Mouse (Mus musculus) stomach, embryonic 16.5 days (tissue): ENCODE data around the gene Rsph6a. TPM values are rescaled to one million over a fixed set of nuclear protein-coding genes. Genes with fewer than 3 reads are reported as not detected.

ENCODE experiments used
- ATAC-seq: fragments of 200-750 bp; cut with Nextera tagmentation; 2 replicates; pipeline ENCODE4 v1.8.0; 2017; ENCODE audit warnings: moderate number of reproducible peaks, moderate TSS enrichment; ENCODE audit not compliant: insufficient read depth, low FRiP score
- H3K27ac ChIP-seq: fragments of 300-500 bp; sonication (generic); 2 replicates; pipeline ENCODE4 v1.5.1; 2014; ENCODE audit warnings: low read length
- H3K27me3 ChIP-seq: fragments of 300-500 bp; sonication (generic); 2 replicates; pipeline ENCODE4 v1.6.1; 2014; ENCODE audit warnings: low read length, control low read depth, mixed read lengths; ENCODE audit not compliant: control insufficient read depth, insufficient read depth
- H3K36me3 ChIP-seq: fragments of 300-500 bp; sonication (generic); 2 replicates; pipeline ENCODE4 v1.6.1; 2014; ENCODE audit warnings: low read length; ENCODE audit not compliant: control insufficient read depth, insufficient read depth
- H3K4me1 ChIP-seq: fragments of 300-500 bp; sonication (generic); 2 replicates; pipeline ENCODE4 v1.6.1; 2014; ENCODE audit warnings: low read length, control low read depth, mixed read lengths; ENCODE audit not compliant: control insufficient read depth, insufficient read depth
- H3K4me2 ChIP-seq: fragments of 300-500 bp; sonication (generic); 2 replicates; pipeline ENCODE4 v1.6.1; 2014; ENCODE audit warnings: low read depth, low read length, mixed read lengths
- H3K4me3 ChIP-seq: fragments of 300-500 bp; sonication (generic); replicated peaks from 2 replicates; pipeline ENCODE4 v1.5.1; 2014; ENCODE audit warnings: mild to moderate bottlenecking, low read length
- H3K9ac ChIP-seq: fragments of 300-500 bp; sonication (generic); 2 replicates; pipeline ENCODE4 v1.6.1; 2014; ENCODE audit warnings: low read length
- H3K9me3 ChIP-seq: fragments of 300-500 bp; sonication (generic); replicated peaks from 2 replicates; pipeline ENCODE4 v1.6.1; 2016; ENCODE audit warnings: low read length, control low read depth; ENCODE audit not compliant: control insufficient read depth
- WGBS: fragments of 180-500 bp; shearing (Covaris S2); extraction: QIAGEN DNeasy Blood & Tissue Kit; methylation state at CpG from one replicate; pipeline ENCODE4 v1.1.7; 2014; 5-methylcytosine and 5-hydroxymethylcytosine counted together
- polyA plus RNA-seq: library from polyadenylated mRNA; unstranded; fragments of >200 nt; fragmentation: Nextera tagmentation; extraction: Ambion mirVana; gene quantifications from 2 replicates; pipeline ENCODE4 v1.2.1, GENCODE M21; 2015

Gene Rsph6a
- polyA plus RNA-seq, 1 experiment from 2014 or later: not detected

GRCm38 (mm10) chr7:19096421-19096976 lies 42.0 kb downstream of the Rsph6a start:
- Histone ChIP-seq H3K36me3 (no peaks in the 10 kb centered on the region), H3K27me3 (no peaks in the 10 kb centered on the region), H3K9ac (peak overlapping the region; percentile 90), H3K4me1 (peaks cover 35% of the 10 kb centered on the region), H3K4me2 (peak overlapping the region; percentile 89), H3K9me3 (no peaks in the 10 kb centered on the region), H3K4me3 (peak overlapping the region; percentile 76), H3K27ac (peak overlapping the region; percentile 94)
- 47% methylated on average over 5 of the region's 5 CpGs for WGBS
- ATAC-seq: no peak

DNA sequence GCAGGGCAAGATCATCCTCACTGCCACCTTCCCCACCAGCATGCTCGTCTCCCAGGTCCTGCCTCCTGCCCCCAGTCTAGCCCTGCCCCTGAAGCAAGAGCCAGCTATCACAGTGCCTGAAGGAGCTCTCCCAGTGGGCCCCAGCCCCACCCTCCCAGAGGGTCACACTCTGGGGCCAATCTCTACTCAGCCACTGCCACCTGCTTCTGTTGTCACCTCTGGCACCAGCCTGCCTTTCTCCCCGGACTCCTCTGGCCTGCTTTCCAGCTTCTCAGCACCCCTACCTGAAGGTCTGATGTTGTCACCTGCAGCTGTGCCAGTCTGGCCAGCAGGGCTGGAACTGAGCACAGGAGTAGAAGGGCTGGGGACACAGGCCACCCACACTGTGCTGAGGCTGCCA lies 42.7 kb downstream of the Rsph6a start:
- WGBS: 54% methylated on average over 2 of the region's 2 CpGs
- Histone ChIP-seq H3K9ac (peak overlapping the region; percentile 15; the same call in 1 of the 2 replicates), H3K4me1 (peaks cover 30% of the 10 kb centered on the region), H3K4me2 (no peak overlapping the region), H3K4me3 (no peak overlapping the region), H3K27ac (no peak overlapping the region), H3K36me3 (no peaks in the 10 kb centered on the region), H3K27me3 (no peaks in the 10 kb centered on the region), H3K9me3 (no peaks in the 10 kb centered on the region)
- ATAC-seq: no peak

DNA sequence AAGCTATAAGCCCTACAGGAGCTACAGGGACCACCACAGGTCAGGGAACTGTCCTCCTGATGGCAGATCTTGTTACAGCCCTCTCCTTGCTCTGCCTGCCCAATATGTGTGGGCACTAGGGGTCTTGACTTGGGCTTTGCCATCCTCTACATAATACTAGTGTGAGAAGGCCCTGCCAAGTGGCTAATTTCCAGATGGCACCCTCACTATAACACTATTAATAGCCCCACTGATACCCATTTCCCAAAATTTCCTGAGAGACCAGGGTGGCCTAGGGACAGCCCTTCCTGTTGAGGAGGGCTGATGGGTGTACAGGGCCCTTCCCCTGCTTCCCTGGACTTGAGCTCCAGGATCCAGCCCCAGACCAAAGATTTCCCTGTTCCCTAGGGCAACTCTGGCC lies 43.4 kb downstream of the Rsph6a start:
- H3K4me1 ChIP-seq: peaks cover 24% of the 10 kb centered on the region
- no peaks in the 10 kb centered on the region for H3K36me3 ChIP-seq
- H3K9ac ChIP-seq: no peak overlapping the region
- no peaks in the 10 kb centered on the region for H3K9me3 ChIP-seq
- H3K27me3 ChIP-seq: no peaks in the 10 kb centered on the region
- H3K4me2 ChIP-seq: no peak overlapping the region
- H3K4me3 ChIP-seq: no peak overlapping the region
- H3K27ac ChIP-seq: no peak overlapping the region
- no peak for ATAC-seq

DNA sequence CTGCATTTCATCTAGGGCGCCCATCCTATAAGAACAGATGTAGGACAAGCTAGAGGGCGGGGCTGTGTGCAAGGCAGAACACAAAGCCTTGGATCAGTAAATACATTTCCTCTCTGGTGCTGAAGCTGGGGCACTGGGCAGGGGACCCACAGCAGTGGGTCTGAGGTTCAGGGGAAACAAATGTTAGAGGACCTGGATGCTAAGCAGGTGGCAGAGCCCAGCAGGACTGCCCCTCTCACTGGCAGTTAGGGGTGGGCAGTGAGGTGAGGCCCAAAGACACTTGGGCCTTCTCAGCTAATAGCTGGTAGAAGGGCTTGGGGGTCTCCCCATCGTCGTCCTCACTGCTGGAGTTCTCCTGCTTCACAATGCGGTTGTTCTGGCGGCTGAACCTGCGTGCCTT lies 44.3 kb downstream of the Rsph6a start:
- Histone ChIP-seq H3K36me3 (no peaks in the 10 kb centered on the region), H3K4me2 (no peak overlapping the region), H3K27me3 (no peaks in the 10 kb centered on the region), H3K9me3 (no peaks in the 10 kb centered on the region), H3K4me1 (peaks cover 19% of the 10 kb centered on the region), H3K27ac (no peak overlapping the region), H3K4me3 (no peak overlapping the region), H3K9ac (no peak overlapping the region)
- no peak for ATAC-seq
- 64% methylated on average over 7 of the region's 7 CpGs for WGBS

DNA sequence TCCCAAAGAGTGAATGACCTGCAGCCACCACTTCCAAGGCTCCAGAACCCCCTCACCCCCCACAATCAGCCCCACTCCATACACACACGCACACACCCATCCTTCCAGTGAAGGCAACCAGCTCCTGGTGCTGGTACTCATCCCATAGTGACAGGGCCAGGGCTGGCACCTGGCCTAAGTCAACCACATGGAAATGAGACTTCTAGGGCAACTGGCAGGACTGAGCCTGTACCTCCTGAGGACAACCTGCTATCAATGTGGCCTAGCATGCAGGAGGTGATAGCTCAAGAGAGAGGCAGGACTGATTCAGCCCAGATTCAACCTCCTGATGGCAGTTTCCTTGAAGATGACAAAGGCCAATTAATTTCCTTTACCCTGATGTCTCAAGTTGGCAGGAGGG lies 45.8 kb downstream of the Rsph6a start:
- H3K36me3 ChIP-seq: no peaks in the 10 kb centered on the region
- H3K27ac ChIP-seq: no peak overlapping the region
- WGBS: 76% methylated on average over 1 of the region's 1 CpGs
- no peaks in the 10 kb centered on the region for H3K9me3 ChIP-seq
- no peak for ATAC-seq
- H3K27me3 ChIP-seq: no peaks in the 10 kb centered on the region
- no peak overlapping the region for H3K9ac ChIP-seq
- H3K4me3 ChIP-seq: no peak overlapping the region
- H3K4me1 ChIP-seq: peaks cover 19% of the 10 kb centered on the region
- no peak overlapping the region for H3K4me2 ChIP-seq

DNA sequence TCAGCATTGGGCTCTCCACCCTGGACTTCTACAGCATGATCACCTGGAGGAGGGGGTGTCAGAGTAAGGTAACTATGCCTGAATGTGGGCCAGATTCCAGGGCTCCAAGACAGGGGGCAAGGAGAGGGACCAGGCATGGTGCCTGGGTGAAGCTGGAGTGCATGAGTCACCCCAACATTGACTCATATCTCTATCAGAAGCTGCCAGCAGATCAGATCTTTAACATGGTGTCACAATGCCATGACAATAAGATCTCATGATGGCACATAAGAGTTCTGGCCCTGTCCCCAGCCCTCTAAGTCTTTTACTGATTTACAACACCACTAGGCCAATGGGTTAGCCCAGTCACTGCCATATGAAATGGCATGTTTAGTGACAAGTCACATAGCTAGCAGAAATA lies 49.3 kb downstream of the Rsph6a start:
- Histone ChIP-seq H3K4me2 (no peak overlapping the region), H3K4me3 (no peak overlapping the region), H3K27me3 (no peaks in the 10 kb centered on the region), H3K27ac (no peak overlapping the region), H3K9me3 (no peaks in the 10 kb centered on the region), H3K36me3 (no peaks in the 10 kb centered on the region), H3K9ac (no peak overlapping the region), H3K4me1 (0 out of 2 replicates have a peak, but pooled peaks cover 1% of the 10 kb centered on the region)
- no peak for ATAC-seq

DNA sequence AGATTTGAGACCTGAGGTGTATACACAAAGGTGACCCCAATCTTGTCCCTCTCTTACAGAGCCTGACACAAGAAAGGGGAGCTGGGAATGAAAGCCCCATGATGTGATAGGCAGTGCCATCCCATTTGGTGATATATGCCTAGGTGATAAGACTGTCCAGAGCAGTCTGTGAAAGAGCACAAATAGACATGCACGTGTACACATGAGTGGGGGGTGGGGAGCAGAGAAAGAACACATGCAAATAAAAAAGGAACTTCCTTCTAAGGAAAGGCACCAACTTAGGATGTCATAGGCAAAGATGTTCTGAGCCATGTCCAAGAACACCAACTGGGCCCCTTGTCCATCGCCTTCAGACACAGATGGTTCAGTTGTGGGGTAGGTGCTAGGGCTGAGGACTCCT lies 50.0 kb downstream of the Rsph6a start:
- H3K36me3 ChIP-seq: no peaks in the 10 kb centered on the region
- no peaks in the 10 kb centered on the region for H3K27me3 ChIP-seq
- no peak for ATAC-seq
- H3K4me2 ChIP-seq: no peak overlapping the region
- no peak overlapping the region for H3K4me3 ChIP-seq
- H3K4me1 ChIP-seq: no peaks in the 10 kb centered on the region
- H3K27ac ChIP-seq: no peak overlapping the region
- no peaks in the 10 kb centered on the region for H3K9me3 ChIP-seq
- 71% methylated on average over 2 of the region's 2 CpGs for whole genome bisulfite sequencing
- no peak overlapping the region for H3K9ac ChIP-seq

DNA sequence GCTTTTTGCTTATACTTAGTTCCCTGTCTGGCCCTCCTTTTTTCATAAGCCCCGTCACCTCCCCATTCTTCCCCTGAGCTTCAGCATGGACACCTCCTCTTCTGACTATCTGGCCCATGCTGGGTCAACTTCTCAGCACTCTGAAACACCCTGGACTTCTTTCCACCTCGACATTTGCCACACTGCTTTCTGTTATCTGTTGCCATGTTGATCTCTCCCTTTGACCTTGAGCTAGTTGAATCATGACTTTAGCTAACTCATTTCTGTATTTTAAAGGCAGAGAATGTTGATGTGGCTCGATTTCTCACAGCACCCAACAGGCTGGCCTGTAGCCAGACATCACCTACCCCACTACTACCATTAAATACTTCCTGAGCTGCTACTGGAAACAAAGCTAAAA lies 52.9 kb downstream of the Rsph6a start:
- Histone ChIP-seq H3K9ac (no peak overlapping the region; the same call in 1 of the 2 replicates), H3K27me3 (no peaks in the 10 kb centered on the region), H3K4me3 (no peak overlapping the region), H3K9me3 (no peaks in the 10 kb centered on the region), H3K4me2 (no peak overlapping the region), H3K36me3 (no peaks in the 10 kb centered on the region), H3K27ac (no peak overlapping the region), H3K4me1 (no peaks in the 10 kb centered on the region)
- 41% methylated on average over 3 of the region's 3 CpGs for WGBS
- ATAC-seq: no peak

GRCm38 (mm10) chr7:19109565-19109964 lies 55.1 kb downstream of the Rsph6a start:
- no peak overlapping the region for H3K9ac ChIP-seq
- no peaks in the 10 kb centered on the region for H3K4me1 ChIP-seq
- H3K27ac ChIP-seq: no peak overlapping the region
- no peaks in the 10 kb centered on the region for H3K36me3 ChIP-seq
- no peaks in the 10 kb centered on the region for H3K27me3 ChIP-seq
- WGBS: 68% methylated on average over 1 of the region's 1 CpGs
- no peak overlapping the region for H3K4me3 ChIP-seq
- ATAC-seq: no peak
- no peak overlapping the region for H3K4me2 ChIP-seq
- no peaks in the 10 kb centered on the region for H3K9me3 ChIP-seq
